Mouse (Mus musculus) frontal cortex, postnatal 36 days (tissue): ENCODE measurements around the gene Prdx5.
A peak's percentile ranks its signal among the peaks of the same experiment; 100 is the strongest.

ENCODE experiments used
- DNase-seq, 2 experiments: peaks; one replicate each; pipeline ENCODE4 v3.0.0; 2022; ENCODE audit warnings: low spot score in 2 of 2

Gene Prdx5

DNA sequence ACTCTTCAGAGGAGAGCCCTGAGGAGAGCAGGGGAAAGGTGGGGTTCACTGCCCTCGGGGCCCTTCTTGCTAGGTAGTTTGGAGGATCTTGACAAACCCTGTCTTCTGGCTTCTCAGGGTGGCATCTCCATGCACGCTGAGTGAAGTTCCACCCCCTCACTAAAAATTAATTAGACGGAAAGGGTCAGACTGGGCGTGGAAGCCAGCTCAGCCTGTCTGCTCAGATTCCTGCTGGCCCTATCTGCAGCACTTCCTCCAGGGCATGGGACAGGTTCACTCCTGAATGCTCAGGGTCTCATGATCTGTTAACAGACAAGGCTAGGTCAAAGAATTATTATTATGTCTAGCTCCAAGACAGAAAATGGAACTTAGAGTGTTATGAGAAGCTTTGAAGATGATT is 17.4 kb downstream of the Prdx5 start:
- DNase-seq: no peak

GRCm38 (mm10) chr19:6877965-6878364 is 31.9 kb downstream of the Prdx5 start:
- DNase-seq: no peak

DNA sequence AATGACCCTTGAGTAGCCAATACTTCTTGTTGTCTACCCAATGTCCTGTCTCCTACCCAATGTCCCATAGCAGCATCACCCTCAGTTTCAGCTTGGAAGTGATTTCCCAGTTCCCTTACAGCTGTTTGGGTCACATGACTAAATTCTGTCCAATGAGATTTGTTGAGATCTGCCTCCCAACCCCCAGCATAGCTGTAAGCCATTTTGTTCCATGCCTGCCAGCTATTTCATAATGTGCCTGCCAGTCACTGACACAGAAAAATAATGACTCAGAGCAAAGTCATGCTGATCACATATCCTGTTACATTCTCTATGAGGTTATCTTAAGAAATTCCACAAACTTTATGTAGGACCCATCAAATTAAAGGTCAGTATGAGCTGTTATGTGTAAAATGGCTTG is 33.1 kb downstream of the Prdx5 start:
- no peak for DNase-seq

DNA sequence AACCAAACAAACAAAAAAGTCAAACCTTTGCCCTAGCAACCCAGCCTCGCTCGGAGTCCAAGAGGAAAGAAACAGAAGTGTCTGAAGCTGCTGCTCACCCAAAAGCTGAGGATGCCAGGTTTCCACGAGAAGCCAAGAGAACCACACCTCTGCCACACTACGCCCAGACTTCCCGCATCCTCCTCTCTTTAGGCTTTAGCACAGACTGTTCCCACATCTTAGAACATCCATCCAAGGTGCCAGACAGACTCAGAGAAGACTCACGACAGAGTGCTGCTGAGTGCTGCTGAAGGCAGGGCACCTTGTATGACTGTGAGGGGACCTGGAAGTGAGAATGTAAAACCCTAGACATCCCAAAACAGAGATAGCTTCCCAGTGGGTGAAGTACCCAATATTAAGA is 34.1 kb downstream of the Prdx5 start:
- peak in 1 of 2 experiments; percentile 13 for DNase-seq

DNA sequence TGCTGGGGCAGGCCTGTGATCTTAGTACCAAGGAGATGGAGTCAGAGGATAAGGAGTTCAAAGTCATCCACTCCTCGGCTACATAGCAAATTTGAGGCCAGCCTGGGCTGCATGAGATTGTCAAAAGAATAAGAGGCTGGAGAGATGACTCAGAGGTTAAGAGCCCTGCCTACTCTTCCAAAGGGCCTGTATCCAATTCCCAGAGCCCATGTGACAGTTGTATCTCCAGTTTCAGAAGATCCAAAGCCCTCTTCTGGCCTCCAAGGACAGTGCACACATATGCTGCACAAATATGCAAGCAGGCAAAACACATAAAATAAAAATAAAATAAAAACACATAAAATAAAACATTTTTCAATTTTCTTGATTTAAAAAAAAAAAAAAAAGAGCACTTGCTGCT is 35.6 kb downstream of the Prdx5 start:
- no peak for DNase-seq

DNA sequence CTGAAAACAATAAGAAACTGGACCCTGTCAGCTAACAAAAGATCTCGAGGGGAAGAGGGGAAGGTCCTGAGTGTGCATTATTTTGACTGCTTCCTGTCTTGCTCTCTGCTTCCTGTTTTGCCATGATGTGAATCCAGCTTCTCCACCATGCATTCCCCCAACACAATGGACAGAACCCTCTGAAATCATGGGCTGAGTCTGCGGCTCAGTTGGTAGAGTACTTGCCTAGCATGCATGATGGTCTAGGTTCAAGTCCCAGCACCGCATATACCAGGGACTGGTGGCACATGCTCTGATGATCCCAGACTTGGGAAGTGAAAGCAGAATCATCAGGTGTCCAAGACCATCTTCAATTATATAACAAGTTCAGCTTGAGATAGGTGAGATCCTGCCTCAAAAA is 37.2 kb downstream of the Prdx5 start:
- DNase-seq: no peak

- DNase-seq: no peak
These were observed 38.2 kb downstream of the Prdx5 start for GRCm38 (mm10) chr19:6871574-6872271.

DNA sequence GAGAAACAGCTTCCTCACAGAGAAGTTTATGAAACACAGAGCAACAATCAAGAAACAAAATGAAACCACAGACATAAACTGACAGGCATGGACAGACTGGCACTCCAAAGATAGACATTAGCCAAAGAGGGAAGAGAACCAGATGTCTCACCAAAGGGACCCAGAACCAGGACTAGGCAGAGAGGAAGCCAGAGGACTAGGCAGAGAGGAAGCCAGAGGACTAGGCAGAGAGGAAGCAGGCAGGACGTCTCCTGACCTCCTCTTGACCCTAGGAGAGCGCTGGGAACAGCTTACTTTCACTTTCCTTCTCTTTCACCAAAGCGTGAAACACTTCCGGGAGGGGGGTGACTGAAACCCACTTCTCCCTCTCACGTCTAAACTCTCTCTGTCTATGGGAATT is 40.6 kb downstream of the Prdx5 start:
- no peak for DNase-seq

DNA sequence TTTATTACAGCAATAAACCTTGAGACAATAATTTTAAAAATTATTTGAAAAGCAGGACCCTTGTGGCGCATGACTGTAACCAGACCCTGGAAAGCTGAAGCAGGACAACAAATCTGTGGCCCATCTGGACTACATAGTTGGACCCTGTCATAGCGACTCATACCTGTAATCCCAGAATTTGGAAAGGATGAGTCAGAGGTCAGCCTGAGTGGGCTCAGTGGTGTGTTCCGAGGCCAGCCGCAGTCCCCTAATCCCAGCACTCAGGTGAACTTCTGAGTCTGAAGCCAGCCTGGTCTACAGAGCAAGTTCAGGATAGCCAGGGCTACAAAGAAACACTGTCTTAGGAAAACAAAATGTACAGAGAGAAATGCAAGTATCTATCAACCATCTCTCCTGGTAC is 48.5 kb downstream of the Prdx5 start:
- no peak for DNase-seq

DNA sequence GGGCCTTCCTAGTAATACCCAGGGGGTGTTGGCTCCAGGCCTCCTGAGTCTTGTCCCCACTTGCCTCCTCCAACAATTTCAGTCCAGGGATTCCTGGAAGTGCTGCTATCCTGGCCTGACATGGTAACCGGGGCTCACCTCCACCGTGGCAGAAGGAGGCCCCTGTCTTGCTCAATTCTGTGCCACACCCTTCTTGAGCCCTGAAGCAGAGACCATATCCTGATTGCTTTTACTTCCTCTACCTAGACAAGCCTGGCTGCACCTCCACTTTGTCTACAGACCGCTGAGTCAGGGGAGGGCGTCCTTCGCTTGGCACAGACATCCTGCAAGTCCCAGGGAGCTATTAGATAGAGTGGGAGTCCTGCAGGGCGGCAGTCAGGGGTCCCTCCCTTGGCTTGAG is 49.2 kb downstream of the Prdx5 start:
- DNase-seq: no peak

- no peak for DNase-seq
These were observed 49.9 kb downstream of the Prdx5 start for GRCm38 (mm10) chr19:6859971-6860370.

DNA sequence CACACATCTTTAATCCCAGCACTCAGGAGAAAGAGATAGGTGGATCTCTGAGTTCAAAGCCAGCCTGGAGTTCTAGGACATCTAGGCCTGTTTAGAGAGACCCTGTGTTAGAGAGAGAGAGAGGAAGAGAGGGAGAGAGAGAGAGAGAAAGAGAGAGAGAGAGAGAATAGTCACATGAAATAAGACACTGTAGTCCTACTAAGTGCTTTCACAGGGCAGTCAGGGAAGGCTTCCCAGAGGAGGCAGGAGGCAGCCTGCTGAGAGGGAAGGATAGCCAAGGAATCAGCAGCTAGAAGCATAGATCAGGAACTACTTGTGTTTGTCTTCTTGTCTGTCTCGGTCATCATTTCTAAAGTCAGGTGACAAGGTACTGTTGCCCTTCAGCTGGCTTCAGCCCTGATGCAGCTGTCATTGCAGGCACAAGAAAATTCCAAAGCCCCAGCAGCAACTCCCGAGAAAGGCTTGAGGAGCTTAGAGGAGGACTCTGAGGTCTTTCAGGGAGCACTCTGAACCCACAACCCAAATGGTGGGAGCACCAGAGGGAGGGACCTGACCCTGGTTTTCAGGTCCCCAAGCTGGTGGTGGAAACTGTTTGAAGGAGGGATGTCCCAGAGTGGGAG is 50.8 kb downstream of the Prdx5 start:
- no peak for DNase-seq

GRCm38 (mm10) chr19:6858031-6858430 is 51.9 kb downstream of the Prdx5 start, which contains the start of gene Ccdc88b:
TSS of gene Ccdc88b (minus strand) at chr19:6858211.
- no peak for DNase-seq

GRCm38 (mm10) chr19:6857391-6858005 is 52.4 kb downstream of the Prdx5 start:
- DNase-seq: no peak

GRCm38 (mm10) chr19:6857003-6857360 is 52.9 kb downstream of the Prdx5 start:
- no peak for DNase-seq
